Mouse (Mus musculus) left cerebral cortex, postnatal 36 days (tissue): ENCODE results near the gene Cybb. TPM values are rescaled to one million over a fixed set of nuclear protein-coding genes. Genes with fewer than 3 reads are reported as not detected.
A peak's percentile ranks its signal among the peaks of the same experiment; 100 is the strongest.
"Not testable (repeated sequence)": the region's sequence is repeated elsewhere in the genome, so short reads cannot be mapped to it uniquely, and the experiment has no call there.

Source experiments
- DNase-seq, 2 experiments: peaks; one replicate each; pipeline ENCODE4 v3.0.0; 2021 to 2022; ENCODE audit warnings: low spot score in 2 of 2, mixed read lengths in 1 of 2
- intact Hi-C: fragments of 180-260 bp; cut with DNase I; formaldehyde crosslinking; loops from one replicate; pipeline ENCODE4 v1.15.1; 2025
- total RNA-seq, 2 experiments: library from RNA; stranded (reverse); gene quantifications; 2 replicates each; pipeline ENCODE4 v1.2.3; 2021

Cybb gene
- under 1 TPM; 0.30 to 0.45 TPM for total RNA-seq

DNA sequence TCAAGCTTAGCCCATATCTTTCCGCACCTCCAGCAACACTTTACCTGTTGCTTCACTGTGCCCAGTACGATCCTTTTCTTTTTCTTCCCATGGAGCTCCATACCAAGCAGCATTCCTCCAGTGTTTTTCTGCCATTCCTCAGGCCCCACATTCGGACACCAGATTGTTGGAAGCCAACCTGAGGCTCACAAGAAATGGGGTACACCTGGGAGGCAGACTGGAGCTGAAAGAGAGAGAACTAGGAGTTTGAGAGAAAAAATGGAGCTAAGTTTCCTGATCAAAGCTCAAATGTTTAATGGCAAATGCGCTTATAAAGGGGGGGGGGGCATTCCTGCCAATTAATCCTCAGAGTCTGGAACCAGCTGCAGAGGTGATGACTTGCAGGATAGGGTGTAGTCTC is at the start of gene Cybb:
Gene Cybb, minus strand, starts transcription at position 101 of the 400 bp plus-strand sequence.
- DNase-seq = no peak
- intact Hi-C loops = no loop called here

- intact Hi-C loops = no loop called here
- no peak for DNase-seq
These were observed 49.3 kb upstream of the Cybb start for GRCm38 (mm10) chrX:9536881-9537280.

- DNase-seq = peak in 1 of 2 experiments; percentile 6
- intact Hi-C loops = loop anchor here (10.0 kb wide), 1 partner anchor 195 kb away; no protein-coding TSS in a partner anchor
These were observed 32.4 kb upstream of the Cybb start for GRCm38 (mm10) chrX:9519969-9520368.

GRCm38 (mm10) chrX:9517531-9517930 is 30.0 kb upstream of the Cybb start:
- intact Hi-C loops, DNase-seq: not testable (repeated sequence)

DNA sequence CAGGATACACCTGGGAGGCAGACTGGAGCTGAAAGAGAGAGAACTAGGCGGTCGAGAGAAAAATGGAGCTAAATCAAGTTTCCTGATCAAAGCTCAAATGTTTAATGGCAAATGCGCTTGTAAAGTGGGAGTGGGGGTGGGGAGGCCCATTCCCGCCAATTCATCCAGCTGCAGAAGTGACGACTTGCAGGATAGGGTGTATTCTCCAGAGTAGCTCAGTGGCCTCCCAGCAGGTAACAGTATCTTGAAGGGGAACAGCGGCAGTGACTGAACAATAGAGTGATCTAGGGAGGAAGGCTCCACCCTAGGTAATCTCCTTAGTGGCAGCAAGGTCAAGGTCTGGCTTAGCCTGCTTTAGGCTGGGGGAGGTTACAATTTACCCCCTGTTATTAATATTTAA is 12.5 kb downstream of the Cybb start:
- intact Hi-C loops, DNase-seq: not testable (repeated sequence)

- no peak for DNase-seq
- intact Hi-C loops = no loop called here
These were observed 13.1 kb downstream of the Cybb start for GRCm38 (mm10) chrX:9474440-9474839.

- intact Hi-C loops = no loop called here
- no peak for DNase-seq
These were observed 13.8 kb downstream of the Cybb start for GRCm38 (mm10) chrX:9473768-9474167.

GRCm38 (mm10) chrX:9470811-9471388 is 16.7 kb downstream of the Cybb start:
- no peak for DNase-seq
- intact Hi-C loops = no loop called here

DNA sequence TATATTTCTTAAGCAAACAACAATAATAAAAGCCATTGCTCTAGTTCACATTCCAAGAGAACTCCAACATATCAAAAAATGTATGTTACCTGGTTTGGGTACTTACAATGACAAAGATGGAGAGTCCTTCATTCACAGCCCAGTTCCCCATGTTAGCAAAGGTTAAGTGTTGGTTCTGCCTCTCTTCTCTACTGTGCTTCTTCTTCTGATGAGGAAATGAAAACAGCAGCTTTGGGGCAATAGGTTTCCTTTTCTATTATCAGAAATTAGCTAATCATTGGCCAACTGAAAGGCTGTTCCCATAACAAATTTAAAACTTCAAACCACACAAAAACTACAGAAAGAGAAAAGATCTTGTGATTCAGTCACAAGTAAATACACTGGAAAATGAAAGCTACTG is 18.5 kb downstream of the Cybb start:
- intact Hi-C loops = no loop called here
- no peak for DNase-seq

GRCm38 (mm10) chrX:9467020-9467419 is 20.6 kb downstream of the Cybb start:
- intact Hi-C loops = no loop called here
- no peak for DNase-seq

DNA sequence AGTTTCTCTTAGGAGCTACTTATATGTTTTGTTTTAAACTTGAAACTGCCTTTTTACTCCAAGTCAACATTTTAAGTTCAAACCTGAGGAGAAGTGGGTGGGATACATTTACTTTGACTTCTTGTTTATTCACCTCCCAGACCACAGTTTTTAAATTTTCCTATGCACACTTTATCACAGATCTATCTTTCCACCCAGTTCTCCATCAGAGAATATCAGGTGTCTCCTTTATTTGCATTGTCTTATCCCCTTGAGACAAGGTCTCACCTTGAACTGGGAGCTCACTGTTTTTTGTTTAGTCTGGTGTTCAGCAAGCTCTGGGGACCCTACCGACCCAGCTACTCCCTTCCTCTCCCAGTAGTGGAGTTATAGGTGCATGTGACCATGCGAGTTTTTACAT is 21.7 kb downstream of the Cybb start:
- no peak for DNase-seq
- intact Hi-C loops = no loop called here

- DNase-seq = no peak
- intact Hi-C loops = no loop called here
These were observed 24.9 kb downstream of the Cybb start for GRCm38 (mm10) chrX:9462671-9463070.

GRCm38 (mm10) chrX:9461399-9461798 is 26.2 kb downstream of the Cybb start:
- no peak for DNase-seq
- intact Hi-C loops = no loop called here

DNA sequence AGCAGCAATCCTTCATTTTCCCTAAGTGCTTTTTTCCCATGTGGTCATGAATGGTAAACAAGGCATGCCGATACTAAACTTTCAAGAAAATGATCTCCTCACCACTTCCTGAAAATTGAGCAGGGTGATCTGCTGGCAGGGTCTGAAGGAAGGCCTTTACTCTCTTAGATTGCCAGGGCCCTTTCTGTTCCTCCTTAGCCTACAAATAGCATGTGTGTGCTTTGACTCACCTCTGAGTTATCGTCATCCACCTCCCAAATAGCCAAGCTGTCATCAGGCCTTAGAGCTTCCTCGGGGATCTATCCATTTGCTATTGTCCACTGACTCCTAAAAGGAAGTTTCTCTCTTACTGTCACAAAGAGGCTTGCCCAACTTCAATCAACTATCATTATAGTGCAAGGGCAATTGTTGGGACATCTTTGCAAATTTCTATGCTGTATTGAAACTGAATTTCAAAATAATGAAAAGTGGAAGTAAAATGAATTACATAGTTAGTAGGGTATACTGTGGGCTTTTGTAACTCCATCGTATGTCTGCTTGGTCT is 27.1 kb downstream of the Cybb start:
- DNase-seq = no peak
- intact Hi-C loops = no loop called here

DNA sequence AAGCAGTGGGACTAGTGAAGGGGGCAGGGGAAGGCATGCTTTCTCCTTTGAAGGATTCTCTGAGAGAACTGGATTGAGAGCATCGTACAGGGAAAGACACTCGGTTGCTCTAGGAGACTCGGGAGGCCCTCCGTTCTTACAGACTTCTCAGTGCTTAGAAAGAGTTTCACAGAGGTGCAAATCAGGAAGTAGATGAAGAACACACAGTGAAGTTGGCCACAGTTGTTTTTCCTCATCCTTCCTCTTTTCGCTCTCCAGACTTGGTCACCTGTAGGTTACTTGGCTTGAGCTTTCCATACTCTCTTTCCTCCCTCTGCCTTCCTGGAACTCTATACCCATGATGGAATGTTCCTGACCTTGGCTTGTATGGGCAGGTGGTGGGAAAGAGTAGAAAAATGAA is 35.2 kb downstream of the Cybb start:
- intact Hi-C loops = no loop called here

GRCm38 (mm10) chrX:9447284-9447683 is 40.3 kb downstream of the Cybb start:
- no peak for DNase-seq
- intact Hi-C loops = no loop called here

More for the DNA sequence above, 35.2 kb downstream of the Cybb start:
- DNase-seq = no peak

DNA sequence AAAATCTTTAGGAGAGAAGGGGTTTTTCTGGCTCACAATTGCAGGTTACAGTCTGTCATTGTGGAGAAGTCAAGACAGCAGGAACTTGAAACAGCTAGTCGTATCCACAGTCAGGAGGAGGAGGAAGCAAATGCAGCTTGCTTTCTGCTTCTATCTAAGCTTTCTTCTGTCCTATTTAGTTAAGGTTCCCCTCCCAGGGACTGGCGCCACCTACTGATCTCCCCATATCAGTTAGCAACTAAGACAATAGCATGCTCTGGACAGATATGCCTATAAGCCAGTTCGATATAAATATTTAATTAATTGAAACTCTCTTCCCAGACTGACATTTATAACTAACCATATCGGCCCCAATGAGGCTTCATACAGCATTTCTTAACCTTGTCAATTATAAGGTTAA is 46.5 kb downstream of the Cybb start:
- DNase-seq = no peak
- intact Hi-C loops = no loop called here

DNA sequence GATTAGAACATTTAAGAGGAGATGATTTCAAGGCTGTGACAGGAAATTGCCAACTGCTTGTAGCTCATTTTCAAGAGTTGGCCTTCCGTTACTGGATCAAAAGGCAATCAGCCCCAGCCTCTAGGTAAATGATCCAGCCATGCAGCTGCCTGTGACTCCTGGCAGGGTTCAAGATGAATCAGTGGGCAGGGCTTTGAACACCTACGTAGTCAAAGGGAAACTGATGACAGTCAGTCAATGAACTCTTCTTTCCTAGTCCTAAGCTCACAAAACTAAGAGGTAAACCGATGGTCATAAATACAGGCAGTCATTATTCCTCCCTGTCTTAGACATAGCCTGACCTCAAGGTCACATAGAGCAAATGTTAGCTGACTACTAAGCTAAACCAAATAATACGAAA is 47.0 kb downstream of the Cybb start:
- intact Hi-C loops = no loop called here
- DNase-seq = no peak

- intact Hi-C loops = no loop called here
- DNase-seq = no peak
These were observed 48.3 kb downstream of the Cybb start for GRCm38 (mm10) chrX:9439257-9439656.

GRCm38 (mm10) chrX:9413889-9414288 is 73.7 kb downstream of the Cybb start:
- no peak for DNase-seq
- intact Hi-C loops = no loop called here
